Comparison of ENCODE assay signal across 22 mouse cellular contexts in genomic region chr1:46128058-46128457, GRCm38 (mm10).
"Had no signal": no experiment of that assay in that cellular context is flagged by ENCODE, and none has a peak within 500 bp of the region (broad histone marks: within the 10 kb centered on the region; RNA-seq: fewer than 3 reads in every experiment).

No protein-coding gene starts in this region.

- DNase-seq: liver, postnatal 0 days; lung, adult 2 months; lung, postnatal 14 days; lung, postnatal 36 days; retina, postnatal 1 day; right cerebral cortex, adult 18-20 months; right cerebral cortex, postnatal 25 days; right cerebral cortex, postnatal 4 days; spleen, adult 18-20 months; thymus, adult 2 months; thymus, postnatal 25 days; thymus, postnatal 4 days had no signal

- H3K27ac ChIP-seq: lung, embryonic 15.5 days; macrophage; midbrain, embryonic 13.5 days; neural tube, embryonic 13.5 days; neural tube, embryonic 15.5 days had no signal

- H3K27me3 ChIP-seq: lung, embryonic 15.5 days; megakaryocyte, embryonic 14.5 days; midbrain, embryonic 13.5 days; neural tube, embryonic 13.5 days; neural tube, embryonic 15.5 days had no signal

- H3K4me2 ChIP-seq: lung, embryonic 15.5 days; midbrain, embryonic 11.5 days; midbrain, embryonic 13.5 days; neural tube, embryonic 13.5 days; neural tube, embryonic 15.5 days had no signal

- H3K9me3 ChIP-seq: lung, embryonic 15.5 days; megakaryocyte, embryonic 14.5 days; midbrain, embryonic 13.5 days; neural tube, embryonic 13.5 days; neural tube, embryonic 15.5 days had no signal

- H3K9ac ChIP-seq: liver, postnatal 0 days; lung, embryonic 15.5 days; midbrain, embryonic 13.5 days; neural tube, embryonic 13.5 days; neural tube, embryonic 15.5 days had no signal

- H3K4me3 ChIP-seq: lung, embryonic 15.5 days; megakaryocyte, embryonic 14.5 days; midbrain, embryonic 13.5 days; myocyte; neural tube, embryonic 13.5 days; neural tube, embryonic 15.5 days had no signal

- ATAC-seq: liver, postnatal 0 days; lung, postnatal 0 days; midbrain, embryonic 13.5 days; midbrain, embryonic 16.5 days had no signal

- H3K4me1 ChIP-seq: lung, embryonic 15.5 days; megakaryocyte, embryonic 14.5 days; midbrain, embryonic 13.5 days; neural tube, embryonic 13.5 days; neural tube, embryonic 15.5 days had no signal

- H3K36me3 ChIP-seq: lung, embryonic 15.5 days; midbrain, embryonic 13.5 days; neural tube, embryonic 13.5 days; neural tube, embryonic 15.5 days had no signal
